Comparison of ENCODE assay signal across 18 mouse cellular contexts in genomic region chr6:112562039-112562438, GRCm38 (mm10).
DNase-seq lines count a peak whose midpoint lies in the region; ATAC-seq lines count a peak whose summit lies in the region.
"Had no signal": no experiment of that assay in that cellular context is flagged by ENCODE, and none has a peak within 500 bp of the region (broad histone marks: within the 10 kb centered on the region; RNA-seq: fewer than 3 reads in every experiment).

No protein-coding gene starts in this region.

- DNase-seq in forebrain, embryonic 10.5 days (ENCODE audit: extremely low spot score, low spot score) = no peak
- peak; percentile 59 for DNase-seq in heart, adult 11 months
- DNase-seq in heart, adult 18-20 months = no peak
- DNase-seq in limb, embryonic 10.5 days (ENCODE audit: low spot score) = no peak
- DNase-seq: adrenal gland, postnatal 14 days; cerebellum, adult 8-10 months; cerebellum, postnatal 36 days; gastrocnemius, postnatal 10 days had no signal

- H3K9ac ChIP-seq in forebrain, embryonic 13.5 days = no peak overlapping the region
- no peak overlapping the region for H3K9ac ChIP-seq in limb, embryonic 13.5 days
- H3K9ac ChIP-seq: embryonic facial prominence, embryonic 13.5 days; heart, embryonic 12.5 days; hindbrain, embryonic 15.5 days had no signal

- H3K9me3 ChIP-seq in forebrain, embryonic 13.5 days (replicated peaks) = no peaks in the 10 kb centered on the region
- no peaks in the 10 kb centered on the region for H3K9me3 ChIP-seq in forebrain, embryonic 10.5 days
- H3K9me3 ChIP-seq in limb, embryonic 13.5 days = 0 out of 2 replicates have a peak, but pooled peaks cover 7% of the 10 kb centered on the region
- no peaks in the 10 kb centered on the region for H3K9me3 ChIP-seq in limb, embryonic 10.5 days (replicated peaks)
- H3K9me3 ChIP-seq: embryonic facial prominence, embryonic 13.5 days; heart, embryonic 12.5 days; hindbrain, embryonic 10.5 days; hindbrain, embryonic 15.5 days had no signal

- 71% methylated on average over 10 of the region's 10 CpGs for WGBS in forebrain, embryonic 13.5 days
- 84% methylated on average over 10 of the region's 10 CpGs for WGBS in forebrain, embryonic 10.5 days
- WGBS in limb, embryonic 13.5 days = 24% methylated on average over 10 of the region's 10 CpGs
- 75% methylated on average over 10 of the region's 10 CpGs for WGBS in limb, embryonic 10.5 days

- H3K4me1 ChIP-seq in forebrain, embryonic 13.5 days = peaks cover 8% of the 10 kb centered on the region
- H3K4me1 ChIP-seq in forebrain, embryonic 10.5 days = peaks cover 7% of the 10 kb centered on the region
- H3K4me1 ChIP-seq in limb, embryonic 13.5 days = peaks cover 10% of the 10 kb centered on the region
- peaks cover 8% of the 10 kb centered on the region; the same call in 1 of the 2 replicates for H3K4me1 ChIP-seq in limb, embryonic 10.5 days
- H3K4me1 ChIP-seq: embryonic facial prominence, embryonic 13.5 days; heart, embryonic 12.5 days; hindbrain, embryonic 10.5 days; hindbrain, embryonic 15.5 days had no signal

- no peak overlapping the region for H3K4me3 ChIP-seq in forebrain, embryonic 13.5 days
- no peak overlapping the region for H3K4me3 ChIP-seq in forebrain, embryonic 10.5 days
- H3K4me3 ChIP-seq in limb, embryonic 13.5 days = no peak overlapping the region
- no peak overlapping the region for H3K4me3 ChIP-seq in limb, embryonic 10.5 days
- H3K4me3 ChIP-seq: embryonic facial prominence, embryonic 13.5 days; heart, embryonic 12.5 days; hindbrain, embryonic 10.5 days; hindbrain, embryonic 15.5 days had no signal

- no peaks in the 10 kb centered on the region for H3K36me3 ChIP-seq in forebrain, embryonic 13.5 days (ENCODE audit: poor library complexity, severe bottlenecking)
- H3K36me3 ChIP-seq in forebrain, embryonic 10.5 days (replicated peaks) = no peaks in the 10 kb centered on the region
- no peaks in the 10 kb centered on the region for H3K36me3 ChIP-seq in limb, embryonic 13.5 days
- no peaks in the 10 kb centered on the region for H3K36me3 ChIP-seq in limb, embryonic 10.5 days
- H3K36me3 ChIP-seq: embryonic facial prominence, embryonic 13.5 days; heart, embryonic 12.5 days; hindbrain, embryonic 10.5 days; hindbrain, embryonic 15.5 days had no signal

- ATAC-seq in forebrain, embryonic 13.5 days = peak; percentile 27
- peak; percentile 54; the same call in 1 of the 2 replicates for ATAC-seq in limb, embryonic 13.5 days (ENCODE audit: low FRiP score, low read depth)
- ATAC-seq: activated CD4-positive, CD25-positive, alpha-beta regulatory T cell, adult 4 months; inflammation-experienced regulatory T-cells, adult 6 months; intestine, postnatal 0 days; Patski had no signal

- H3K27ac ChIP-seq in forebrain, embryonic 13.5 days = peak overlapping the region; percentile 22; the same call in 1 of the 2 replicates
- no peak overlapping the region for H3K27ac ChIP-seq in forebrain, embryonic 10.5 days
- H3K27ac ChIP-seq in limb, embryonic 13.5 days = no peak overlapping the region
- H3K27ac ChIP-seq in limb, embryonic 10.5 days = no peak overlapping the region
- H3K27ac ChIP-seq: embryonic facial prominence, embryonic 13.5 days; hindbrain, embryonic 10.5 days; hindbrain, embryonic 15.5 days had no signal

- no peak overlapping the region for H3K4me2 ChIP-seq in forebrain, embryonic 13.5 days
- no peak overlapping the region for H3K4me2 ChIP-seq in limb, embryonic 13.5 days (replicated peaks)
- H3K4me2 ChIP-seq: embryonic facial prominence, embryonic 13.5 days; heart, embryonic 12.5 days; hindbrain, embryonic 15.5 days had no signal

- H3K27me3 ChIP-seq in forebrain, embryonic 13.5 days = no peaks in the 10 kb centered on the region
- no peaks in the 10 kb centered on the region for H3K27me3 ChIP-seq in forebrain, embryonic 10.5 days (ENCODE audit: poor library complexity, severe bottlenecking)
- H3K27me3 ChIP-seq in limb, embryonic 13.5 days = peaks cover 50% of the 10 kb centered on the region
- peaks cover 2% of the 10 kb centered on the region; the same call in 1 of the 2 replicates for H3K27me3 ChIP-seq in limb, embryonic 10.5 days (ENCODE audit: low read depth, poor library complexity, severe bottlenecking)
- H3K27me3 ChIP-seq: embryonic facial prominence, embryonic 13.5 days; heart, embryonic 12.5 days; hindbrain, embryonic 15.5 days; Patski had no signal
